Mouse (Mus musculus) liver, embryonic 16.5 days (tissue): ENCODE results near the gene Abhd5. TPM values are rescaled to one million over a fixed set of nuclear protein-coding genes. Genes with fewer than 3 reads are reported as not detected.

Experiments used
- ATAC-seq: fragments of 200-750 bp; cut with Nextera tagmentation; 2 replicates; pipeline ENCODE4 v1.8.0; 2017; ENCODE audit warnings: low read depth, mild to moderate bottlenecking, moderate number of reproducible peaks, moderate library complexity
- H3K27ac ChIP-seq: fragments of 300-500 bp; sonication (generic); 2 replicates; pipeline ENCODE4 v1.5.1; 2014; ENCODE audit warnings: mild to moderate bottlenecking, low read length
- H3K27me3 ChIP-seq: fragments of 300-500 bp; sonication (generic); 2 replicates; pipeline ENCODE4 v1.6.1; 2014; ENCODE audit warnings: low read depth, low read length, mixed read lengths; ENCODE audit not compliant: control insufficient read depth, insufficient read depth
- H3K36me3 ChIP-seq: fragments of 300-500 bp; sonication (generic); 2 replicates; pipeline ENCODE4 v1.6.1; 2014; ENCODE audit warnings: mild to moderate bottlenecking; ENCODE audit not compliant: control insufficient read depth, insufficient read depth
- H3K4me1 ChIP-seq: fragments of 300-500 bp; sonication (generic); 2 replicates; pipeline ENCODE4 v1.6.1; 2014; ENCODE audit warnings: low read depth, low read length, mixed read lengths; ENCODE audit not compliant: control insufficient read depth
- H3K4me2 ChIP-seq: fragments of 300-500 bp; sonication (generic); 2 replicates; pipeline ENCODE4 v1.6.1; 2014; ENCODE audit warnings: low read depth, low read length, mixed read lengths
- H3K4me3 ChIP-seq: fragments of 300-500 bp; sonication (generic); 2 replicates; pipeline ENCODE4 v1.5.1; 2014; ENCODE audit warnings: low read depth, mild to moderate bottlenecking, low read length
- H3K9ac ChIP-seq: fragments of 300-500 bp; sonication (generic); 2 replicates; pipeline ENCODE4 v1.6.1; 2014; ENCODE audit warnings: low read depth, low read length
- H3K9me3 ChIP-seq: fragments of 300-500 bp; sonication (generic); replicated peaks from 2 replicates; pipeline ENCODE4 v1.6.1; 2016; ENCODE audit warnings: low read length; ENCODE audit not compliant: control insufficient read depth
- WGBS: fragments of 180-500 bp; shearing (Covaris S2); extraction: QIAGEN DNeasy Blood & Tissue Kit; methylation state at CpG from one replicate; pipeline ENCODE4 v1.1.7; 2014; ENCODE audit not compliant: insufficient replicate concordance; 5-methylcytosine and 5-hydroxymethylcytosine counted together
- polyA plus RNA-seq: library from polyadenylated mRNA; unstranded; fragments of >200 nt; fragmentation: Nextera tagmentation; extraction: Ambion mirVana; gene quantifications from 2 replicates; pipeline ENCODE4 v1.2.1, GENCODE M21; 2015

The Abhd5 gene
- polyA plus RNA-seq, 1 experiment from 2014 or later, result 23.9 TPM

GRCm38 (mm10) chr9:122352911-122353310, 1.5 kb downstream of the Abhd5 start:
- peaks cover 51% of the 10 kb centered on the region for H3K4me1 ChIP-seq
- H3K27me3 ChIP-seq, result no peaks in the 10 kb centered on the region
- WGBS, result 52% methylated on average over 4 of the region's 4 CpGs
- H3K4me2 ChIP-seq, result peak overlapping the region; percentile 58
- H3K36me3 ChIP-seq, result no peaks in the 10 kb centered on the region
- no peak for ATAC-seq
- peak overlapping the region; percentile 36 for H3K9ac ChIP-seq
- H3K27ac ChIP-seq, result no peak overlapping the region
- H3K4me3 ChIP-seq, result peak overlapping the region; percentile 45
- H3K9me3 ChIP-seq, result no peaks in the 10 kb centered on the region

GRCm38 (mm10) chr9:122354240-122354639, 2.8 kb downstream of the Abhd5 start:
- WGBS, result 63% methylated on average over 3 of the region's 3 CpGs
- no peaks in the 10 kb centered on the region for H3K9me3 ChIP-seq
- H3K27ac ChIP-seq, result no peak overlapping the region
- H3K36me3 ChIP-seq, result no peaks in the 10 kb centered on the region
- H3K27me3 ChIP-seq, result no peaks in the 10 kb centered on the region
- peaks cover 39% of the 10 kb centered on the region for H3K4me1 ChIP-seq
- no peak for ATAC-seq
- H3K4me3 ChIP-seq, result no peak overlapping the region
- no peak overlapping the region for H3K9ac ChIP-seq
- H3K4me2 ChIP-seq, result no peak overlapping the region

DNA sequence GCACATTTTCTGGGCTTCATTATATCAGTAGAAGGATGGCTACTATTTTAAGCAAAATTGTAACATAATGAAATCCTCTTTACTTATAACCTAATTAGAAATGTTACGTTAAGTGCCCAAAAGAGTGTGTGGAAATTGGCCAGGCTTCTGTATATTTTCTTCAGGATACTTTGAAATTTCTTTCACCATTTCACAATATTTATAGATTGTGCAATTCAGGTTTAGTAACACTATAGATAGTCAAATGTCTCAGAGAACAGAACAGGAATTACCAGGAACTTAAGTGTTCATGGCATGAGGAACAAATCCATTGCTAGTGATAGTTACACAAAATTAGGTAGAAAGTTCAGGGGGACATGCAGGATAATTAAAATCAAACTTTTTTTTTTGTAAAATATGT, 5.7 kb downstream of the Abhd5 start:
- no peaks in the 10 kb centered on the region for H3K27me3 ChIP-seq
- H3K4me2 ChIP-seq, result no peak overlapping the region
- no peaks in the 10 kb centered on the region for H3K9me3 ChIP-seq
- no peak overlapping the region for H3K27ac ChIP-seq
- H3K36me3 ChIP-seq, result no peaks in the 10 kb centered on the region
- 71% methylated on average over 1 of the region's 1 CpGs for WGBS
- H3K4me1 ChIP-seq, result peaks cover 18% of the 10 kb centered on the region
- ATAC-seq, result no peak
- no peak overlapping the region for H3K9ac ChIP-seq
- H3K4me3 ChIP-seq, result no peak overlapping the region

GRCm38 (mm10) chr9:122357626-122358025, 6.2 kb downstream of the Abhd5 start:
- peaks cover 18% of the 10 kb centered on the region for H3K4me1 ChIP-seq
- ATAC-seq, result no peak
- no peak overlapping the region for H3K4me2 ChIP-seq
- no peak overlapping the region for H3K9ac ChIP-seq
- H3K9me3 ChIP-seq, result no peaks in the 10 kb centered on the region
- H3K36me3 ChIP-seq, result no peaks in the 10 kb centered on the region
- H3K27ac ChIP-seq, result no peak overlapping the region
- no peaks in the 10 kb centered on the region for H3K27me3 ChIP-seq
- 68% methylated on average over 1 of the region's 1 CpGs for WGBS
- H3K4me3 ChIP-seq, result no peak overlapping the region

GRCm38 (mm10) chr9:122364171-122364570, 12.8 kb downstream of the Abhd5 start:
- WGBS, result 78% methylated on average over 1 of the region's 1 CpGs
- H3K4me1 ChIP-seq, result no peaks in the 10 kb centered on the region; the same call in none of the 2 replicates
- H3K4me3 ChIP-seq, result no peak overlapping the region
- H3K36me3 ChIP-seq, result peaks cover 6% of the 10 kb centered on the region; the same call in 1 of the 2 replicates
- H3K27me3 ChIP-seq, result no peaks in the 10 kb centered on the region
- no peak for ATAC-seq
- no peak overlapping the region for H3K27ac ChIP-seq
- H3K9me3 ChIP-seq, result no peaks in the 10 kb centered on the region
- no peak overlapping the region for H3K4me2 ChIP-seq
- no peak overlapping the region for H3K9ac ChIP-seq

- Histone ChIP-seq H3K4me2 (no peak overlapping the region), H3K4me1 (peaks cover 25% of the 10 kb centered on the region), H3K27me3 (no peaks in the 10 kb centered on the region), H3K9me3 (no peaks in the 10 kb centered on the region), H3K27ac (no peak overlapping the region), H3K4me3 (no peak overlapping the region), H3K9ac (no peak overlapping the region), H3K36me3 (peaks cover 6% of the 10 kb centered on the region; the same call in 1 of the 2 replicates)
- 72% methylated on average over 6 of the region's 6 CpGs for WGBS
- ATAC-seq, result peak; percentile 59
These were observed 18.9 kb downstream of the Abhd5 start for GRCm38 (mm10) chr9:122370292-122370794.

- peaks cover 25% of the 10 kb centered on the region for H3K4me1 ChIP-seq
- H3K4me2 ChIP-seq, result no peak overlapping the region
- ATAC-seq, result no peak
- no peak overlapping the region for H3K27ac ChIP-seq
- no peak overlapping the region for H3K9ac ChIP-seq
- no peaks in the 10 kb centered on the region for H3K27me3 ChIP-seq
- 35% methylated on average over 4 of the region's 4 CpGs for WGBS
- H3K4me3 ChIP-seq, result no peak overlapping the region
- no peaks in the 10 kb centered on the region for H3K9me3 ChIP-seq
- peaks cover 7% of the 10 kb centered on the region; the same call in 1 of the 2 replicates for H3K36me3 ChIP-seq
These were observed 21.1 kb downstream of the Abhd5 start for GRCm38 (mm10) chr9:122372506-122372905.

GRCm38 (mm10) chr9:122372991-122373390, 21.6 kb downstream of the Abhd5 start:
- Histone ChIP-seq H3K9me3 (no peaks in the 10 kb centered on the region), H3K36me3 (peaks cover 3% of the 10 kb centered on the region; the same call in 1 of the 2 replicates), H3K4me1 (peaks cover 25% of the 10 kb centered on the region), H3K27me3 (no peaks in the 10 kb centered on the region), H3K9ac (no peak overlapping the region), H3K4me2 (no peak overlapping the region), H3K4me3 (no peak overlapping the region), H3K27ac (0 out of 2 replicates have a peak overlapping the region, but pooled peaks have one; percentile 21)
- WGBS, result 66% methylated on average over 1 of the region's 1 CpGs
- ATAC-seq, result peak; percentile 75

DNA sequence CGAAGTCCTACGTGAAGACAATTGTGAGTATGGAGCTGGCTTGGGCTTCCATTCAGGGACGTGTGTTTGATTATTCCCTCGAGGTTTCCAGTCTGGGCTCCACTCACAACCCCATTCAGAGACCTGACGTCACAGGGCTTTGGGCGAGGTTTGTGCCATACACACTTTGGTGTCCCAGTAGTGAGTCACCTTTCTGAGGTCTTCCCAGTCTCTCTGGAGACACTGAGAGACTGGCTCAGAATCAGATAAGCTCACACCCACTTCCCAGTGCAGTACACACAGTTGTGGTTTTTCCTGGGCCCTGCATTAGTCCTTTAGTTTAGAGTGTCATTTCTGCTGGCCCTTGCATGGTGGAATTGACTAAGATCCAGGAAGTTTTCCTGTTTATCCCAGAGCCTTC, 27.6 kb downstream of the Abhd5 start:
- no peak for ATAC-seq
- no peaks in the 10 kb centered on the region for H3K27me3 ChIP-seq
- peaks cover 11% of the 10 kb centered on the region for H3K36me3 ChIP-seq
- H3K4me2 ChIP-seq, result no peak overlapping the region
- no peak overlapping the region for H3K27ac ChIP-seq
- H3K4me1 ChIP-seq, result no peaks in the 10 kb centered on the region
- H3K9me3 ChIP-seq, result no peaks in the 10 kb centered on the region
- no peak overlapping the region for H3K9ac ChIP-seq
- H3K4me3 ChIP-seq, result no peak overlapping the region
- 71% methylated on average over 6 of the region's 6 CpGs for WGBS
